Mouse (Mus musculus) lung, adult 2 months (tissue): ENCODE data around the gene Pear1.

Experiments used
- CTCF ChIP-seq: fragments of 200-500 bp; IDR thresholded peaks from 2 replicates; pipeline ENCODE4 v1.5.1; 2011; ENCODE audit warnings: mild to moderate bottlenecking, low read length, control low read depth; ENCODE audit not compliant: insufficient read depth
- POLR2A ChIP-seq: fragments of 200-500 bp; IDR thresholded peaks from 2 replicates; pipeline ENCODE4 v1.6.1; 2011; ENCODE audit warnings: low read depth, mild to moderate bottlenecking, control low read depth, low read length, borderline replicate concordance; ENCODE audit errors: extremely low read depth

- TF ChIP-seq POLR2A (no peak), CTCF (no peak)
Measured at GRCm38 (mm10) chr3:87833482-87833881, 9.4 kb upstream of the Pear1 start.
